Mouse (Mus musculus) midbrain, embryonic 12.5 days (tissue): Measurements from ENCODE around the gene Comp. TPM values are rescaled to one million over a fixed set of nuclear protein-coding genes. Genes with fewer than 3 reads are reported as not detected.

ENCODE experiments used
- ATAC-seq: fragments of 200-750 bp; cut with Nextera tagmentation; 2 replicates; pipeline ENCODE4 v1.8.0; 2017; ENCODE audit warnings: low read depth, moderate TSS enrichment, moderate library complexity; ENCODE audit not compliant: low FRiP score
- H3K27ac ChIP-seq: fragments of 300-500 bp; sonication (generic); replicated peaks from 2 replicates; pipeline ENCODE4 v1.5.1; 2016; ENCODE audit warnings: mild to moderate bottlenecking
- H3K27me3 ChIP-seq: fragments of 300-500 bp; sonication (generic); 2 replicates; pipeline ENCODE4 v1.6.1; 2016; ENCODE audit warnings: mild to moderate bottlenecking
- H3K36me3 ChIP-seq: fragments of 300-500 bp; sonication (generic); 2 replicates; pipeline ENCODE4 v1.6.1; 2016
- H3K4me1 ChIP-seq: fragments of 300-500 bp; sonication (generic); 2 replicates; pipeline ENCODE4 v1.6.1; 2016
- H3K4me2 ChIP-seq: fragments of 300-500 bp; sonication (generic); replicated peaks from 2 replicates; pipeline ENCODE4 v1.6.1; 2016; ENCODE audit warnings: mild to moderate bottlenecking, moderate library complexity
- H3K4me3 ChIP-seq: fragments of 300-500 bp; sonication (generic); 2 replicates; pipeline ENCODE4 v1.5.1; 2016; ENCODE audit warnings: mild to moderate bottlenecking
- H3K9ac ChIP-seq: fragments of 300-500 bp; sonication (generic); replicated peaks from 2 replicates; pipeline ENCODE4 v1.6.1; 2016; ENCODE audit warnings: mild to moderate bottlenecking, moderate library complexity
- H3K9me3 ChIP-seq: fragments of 300-500 bp; sonication (generic); 2 replicates; pipeline ENCODE4 v1.6.1; 2016; ENCODE audit warnings: mild to moderate bottlenecking
- WGBS: fragments of 180-500 bp; shearing (Covaris S2); methylation state at CpG from one replicate; pipeline ENCODE4 v1.1.7; 2016; 5-methylcytosine and 5-hydroxymethylcytosine counted together
- polyA plus RNA-seq: library from polyadenylated mRNA; unstranded; fragments of >200 nt; fragmentation: Nextera tagmentation; extraction: Ambion mirVana; gene quantifications from 2 replicates; pipeline ENCODE4 v1.2.1, GENCODE M21; 2016

Gene Comp
- polyA plus RNA-seq, 1 experiment from 2014 or later = 0.23 TPM

DNA sequence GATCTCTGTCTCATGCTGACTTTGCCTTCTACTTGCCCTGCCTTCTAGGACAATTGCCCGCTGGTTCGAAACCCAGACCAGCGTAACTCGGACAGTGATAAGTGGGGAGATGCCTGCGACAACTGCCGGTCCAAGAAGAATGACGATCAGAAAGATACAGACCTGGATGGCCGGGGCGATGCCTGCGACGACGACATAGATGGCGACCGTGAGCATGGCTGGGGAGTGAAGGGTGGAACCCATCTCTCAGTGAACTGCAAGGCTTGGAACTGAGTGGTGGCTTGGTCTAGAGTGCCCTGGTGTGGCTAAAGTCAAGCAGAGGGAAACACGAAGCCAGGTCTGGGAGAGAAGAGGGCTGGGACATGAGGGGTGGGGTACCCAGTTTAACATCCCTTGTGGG is 3.7 kb downstream of the Comp start:
- no peaks in the 10 kb centered on the region for H3K9me3 ChIP-seq
- H3K4me2 ChIP-seq = no peak overlapping the region
- peaks cover 17% of the 10 kb centered on the region for H3K4me1 ChIP-seq
- ATAC-seq = no peak
- no peak overlapping the region for H3K4me3 ChIP-seq
- H3K27ac ChIP-seq = no peak overlapping the region
- H3K9ac ChIP-seq = no peak overlapping the region
- peaks cover 97% of the 10 kb centered on the region for H3K27me3 ChIP-seq
- 12% methylated on average over 15 of the region's 15 CpGs for WGBS
- no peaks in the 10 kb centered on the region for H3K36me3 ChIP-seq

DNA sequence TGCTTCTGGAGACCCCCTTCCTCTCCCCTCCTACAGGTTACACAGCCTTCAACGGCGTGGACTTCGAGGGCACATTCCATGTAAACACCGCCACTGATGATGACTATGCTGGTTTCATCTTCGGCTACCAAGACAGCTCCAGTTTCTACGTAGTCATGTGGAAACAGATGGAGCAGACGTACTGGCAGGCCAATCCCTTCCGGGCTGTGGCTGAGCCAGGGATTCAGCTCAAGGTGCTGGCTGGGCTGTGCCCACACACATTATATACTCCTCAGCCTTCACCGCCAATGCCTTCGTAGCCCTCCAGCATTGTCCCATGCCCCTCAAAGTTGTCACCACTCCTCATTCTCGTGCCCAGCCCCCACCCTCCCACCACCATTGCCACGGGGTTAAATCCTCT is 6.7 kb downstream of the Comp start:
- no peaks in the 10 kb centered on the region for H3K9me3 ChIP-seq
- peaks cover 67% of the 10 kb centered on the region for H3K27me3 ChIP-seq
- H3K4me3 ChIP-seq = no peak overlapping the region
- WGBS = 90% methylated on average over 12 of the region's 12 CpGs
- no peak overlapping the region for H3K4me2 ChIP-seq
- ATAC-seq = no peak
- H3K36me3 ChIP-seq = peaks cover 8% of the 10 kb centered on the region
- no peaks in the 10 kb centered on the region for H3K4me1 ChIP-seq
- no peak overlapping the region for H3K27ac ChIP-seq
- no peak overlapping the region for H3K9ac ChIP-seq

DNA sequence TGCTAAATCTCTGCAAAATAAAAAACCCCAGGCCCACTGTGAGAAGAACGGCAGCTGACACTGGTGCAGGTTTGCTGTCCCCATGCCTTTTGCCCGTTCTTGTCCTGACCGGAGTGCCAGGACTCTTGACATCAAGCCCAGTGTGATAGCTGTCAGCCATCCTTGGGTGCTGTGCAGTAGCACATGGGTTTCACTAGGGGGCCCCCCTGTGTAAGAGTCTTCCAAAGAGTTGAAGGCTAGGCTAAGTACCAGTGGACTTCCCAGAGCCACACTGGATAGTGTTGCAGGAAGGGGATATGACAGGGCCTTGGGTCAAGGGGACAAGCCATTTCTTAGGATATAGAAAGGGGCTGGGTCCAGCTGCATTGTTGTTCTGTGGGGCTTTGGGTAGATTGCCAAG is 9.9 kb downstream of the Comp start:
- Histone ChIP-seq H3K4me3 (no peak overlapping the region), H3K9me3 (no peaks in the 10 kb centered on the region), H3K4me2 (no peak overlapping the region), H3K27ac (no peak overlapping the region), H3K36me3 (peaks cover 39% of the 10 kb centered on the region), H3K27me3 (peaks cover 34% of the 10 kb centered on the region), H3K4me1 (no peaks in the 10 kb centered on the region), H3K9ac (no peak overlapping the region)
- peak; percentile 59; the same call in 1 of the 2 replicates for ATAC-seq
- WGBS = 58% methylated on average over 3 of the region's 3 CpGs

DNA sequence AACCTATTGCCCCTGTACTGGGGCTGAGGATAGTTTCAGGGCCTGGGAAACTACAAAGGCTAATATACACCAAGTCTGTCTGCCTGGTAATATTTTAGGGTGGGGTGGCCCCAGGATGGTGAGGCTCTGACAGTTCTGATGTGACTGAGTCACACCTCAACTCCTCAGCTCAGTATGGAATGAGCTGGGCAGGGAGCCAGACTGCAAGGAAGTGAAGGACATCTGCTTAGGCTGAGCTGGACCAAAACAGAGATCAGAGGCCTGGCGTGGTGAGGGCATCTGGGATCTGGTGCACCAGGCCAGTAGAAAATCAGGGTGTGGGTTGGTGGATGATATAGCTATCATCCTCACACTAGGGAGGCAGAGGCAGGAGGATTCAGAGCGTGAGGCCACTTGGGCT is 16.3 kb downstream of the Comp start:
- H3K9ac ChIP-seq = no peak overlapping the region
- WGBS = 87% methylated on average over 2 of the region's 2 CpGs
- H3K9me3 ChIP-seq = no peaks in the 10 kb centered on the region

DNA sequence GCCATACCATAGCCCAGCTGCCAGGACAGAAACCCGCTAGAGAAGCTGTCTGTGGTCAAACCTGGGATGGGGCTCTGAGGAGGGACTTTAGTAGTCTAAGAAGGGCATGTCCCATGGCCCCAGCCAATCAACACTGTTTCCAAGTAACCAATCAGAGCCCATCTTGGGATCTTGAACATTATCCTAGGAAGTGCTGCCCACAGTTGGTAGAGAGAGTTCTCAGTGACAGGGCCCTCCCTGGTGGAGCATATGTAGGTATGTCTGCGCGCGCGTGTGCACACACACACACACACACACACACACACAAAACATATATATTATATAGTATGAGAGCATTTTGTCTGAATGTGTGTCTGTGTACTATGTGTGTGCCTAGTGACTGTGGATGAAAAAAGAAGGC is 19.7 kb downstream of the Comp start:
- 83% methylated on average over 5 of the region's 5 CpGs for WGBS
- Histone ChIP-seq H3K4me1 (no peaks in the 10 kb centered on the region), H3K36me3 (peaks cover 24% of the 10 kb centered on the region; the same call in 1 of the 2 replicates), H3K4me3 (no peak overlapping the region), H3K4me2 (no peak overlapping the region), H3K27me3 (no peaks in the 10 kb centered on the region), H3K27ac (no peak overlapping the region), H3K9ac (no peak overlapping the region), H3K9me3 (no peaks in the 10 kb centered on the region)
- no peak for ATAC-seq

More for the DNA sequence above, 16.3 kb downstream of the Comp start:
- no peaks in the 10 kb centered on the region for H3K27me3 ChIP-seq
- H3K4me3 ChIP-seq = no peak overlapping the region
- peaks cover 57% of the 10 kb centered on the region for H3K36me3 ChIP-seq
- H3K27ac ChIP-seq = no peak overlapping the region
- no peak for ATAC-seq
- H3K4me1 ChIP-seq = no peaks in the 10 kb centered on the region
- no peak overlapping the region for H3K4me2 ChIP-seq

DNA sequence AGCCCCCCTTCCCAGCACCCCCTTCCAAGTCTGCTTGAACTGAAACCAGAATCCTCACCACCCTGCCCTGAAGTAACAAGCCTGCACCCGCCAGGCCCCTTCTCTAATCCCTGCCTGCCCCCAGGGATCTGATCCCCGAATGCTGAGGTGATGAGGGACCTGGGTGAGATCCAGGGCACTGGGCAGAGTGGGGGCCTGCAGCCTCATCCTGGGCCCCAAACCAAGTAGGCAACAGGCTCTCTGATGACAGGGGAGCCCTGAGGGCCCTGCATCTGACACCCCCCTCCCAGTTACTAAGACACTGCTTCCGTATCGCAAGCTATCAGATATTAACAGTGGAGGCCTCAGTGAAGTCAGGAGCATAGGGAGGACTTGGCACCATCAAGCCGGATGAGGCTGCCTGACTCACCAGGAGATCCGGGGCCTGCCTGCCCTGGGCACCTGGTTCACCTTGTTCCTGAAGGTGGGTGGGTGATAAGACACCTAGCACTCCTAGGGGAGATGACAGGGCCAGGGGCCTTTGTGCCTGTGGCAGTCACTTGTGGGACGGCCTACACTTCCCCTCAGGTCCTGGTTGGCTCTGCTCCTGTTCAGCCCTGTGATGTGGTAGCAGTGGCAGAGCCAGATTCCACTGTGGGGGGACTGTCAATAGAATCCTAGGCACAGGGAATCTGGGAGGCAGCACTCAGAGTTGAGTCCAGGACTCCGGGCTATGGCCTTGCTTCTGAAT is 21.1 kb downstream of the Comp start:
- Histone ChIP-seq H3K4me3 (no peak overlapping the region), H3K4me2 (no peak overlapping the region), H3K4me1 (no peaks in the 10 kb centered on the region), H3K27me3 (no peaks in the 10 kb centered on the region), H3K9ac (no peak overlapping the region), H3K9me3 (no peaks in the 10 kb centered on the region), H3K36me3 (peaks cover 20% of the 10 kb centered on the region; the same call in 1 of the 2 replicates), H3K27ac (no peak overlapping the region)
- no peak for ATAC-seq
- WGBS = 82% methylated on average over 8 of the region's 8 CpGs

DNA sequence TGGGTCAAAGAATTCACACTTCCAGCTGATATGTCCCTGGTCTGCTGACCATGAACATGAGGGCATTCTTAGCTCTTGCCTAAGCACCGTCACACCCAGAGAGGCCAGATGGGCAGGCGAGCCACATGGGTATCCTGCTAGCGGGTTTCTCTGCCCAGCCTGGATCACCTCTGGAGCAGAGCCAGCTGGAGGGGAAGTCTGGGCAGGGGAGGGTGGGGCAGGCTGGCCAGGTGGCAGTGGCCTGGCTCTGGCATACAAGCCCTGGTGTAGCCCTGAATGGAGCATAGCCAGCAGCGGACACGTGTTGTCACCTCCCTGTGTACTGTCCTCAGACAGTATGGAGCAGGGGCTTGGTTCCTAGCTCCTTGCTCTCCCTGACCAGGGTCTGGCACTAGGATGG is 22.3 kb downstream of the Comp start:
- H3K9ac ChIP-seq = no peak overlapping the region
- no peaks in the 10 kb centered on the region for H3K27me3 ChIP-seq
- peaks cover 23% of the 10 kb centered on the region for H3K36me3 ChIP-seq
- H3K4me1 ChIP-seq = no peaks in the 10 kb centered on the region
- no peak for ATAC-seq
- no peak overlapping the region for H3K4me2 ChIP-seq
- H3K27ac ChIP-seq = 0 out of 2 replicates have a peak overlapping the region, but pooled peaks have one; percentile 8
- no peak overlapping the region for H3K4me3 ChIP-seq
- H3K9me3 ChIP-seq = no peaks in the 10 kb centered on the region
- WGBS = 84% methylated on average over 5 of the region's 5 CpGs

DNA sequence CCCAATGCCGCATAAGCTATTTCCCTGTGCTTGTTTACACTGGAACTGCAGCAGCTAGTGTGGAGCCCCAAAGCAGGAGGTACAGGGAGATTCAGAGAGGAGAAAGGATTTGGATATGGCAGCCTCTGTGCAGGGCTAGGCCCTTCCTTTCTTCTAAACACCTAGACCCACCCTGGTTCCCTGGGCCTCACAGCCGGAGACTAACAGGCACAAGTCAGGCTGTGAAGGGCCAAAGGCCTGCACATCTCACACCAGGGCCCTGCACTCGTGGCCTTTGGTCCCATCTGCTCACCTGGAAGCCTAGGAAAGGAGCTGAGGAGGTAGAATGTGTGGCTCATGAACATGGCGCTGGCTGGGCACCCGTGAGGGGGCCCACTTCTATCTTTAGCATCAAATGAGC is 22.8 kb downstream of the Comp start:
- H3K9me3 ChIP-seq = no peaks in the 10 kb centered on the region
- no peak for ATAC-seq
- H3K27ac ChIP-seq = no peak overlapping the region
- WGBS = 85% methylated on average over 5 of the region's 5 CpGs
- no peak overlapping the region for H3K9ac ChIP-seq
- H3K4me2 ChIP-seq = no peak overlapping the region
- H3K36me3 ChIP-seq = peaks cover 19% of the 10 kb centered on the region
- H3K27me3 ChIP-seq = no peaks in the 10 kb centered on the region
- no peaks in the 10 kb centered on the region for H3K4me1 ChIP-seq
- H3K4me3 ChIP-seq = no peak overlapping the region

DNA sequence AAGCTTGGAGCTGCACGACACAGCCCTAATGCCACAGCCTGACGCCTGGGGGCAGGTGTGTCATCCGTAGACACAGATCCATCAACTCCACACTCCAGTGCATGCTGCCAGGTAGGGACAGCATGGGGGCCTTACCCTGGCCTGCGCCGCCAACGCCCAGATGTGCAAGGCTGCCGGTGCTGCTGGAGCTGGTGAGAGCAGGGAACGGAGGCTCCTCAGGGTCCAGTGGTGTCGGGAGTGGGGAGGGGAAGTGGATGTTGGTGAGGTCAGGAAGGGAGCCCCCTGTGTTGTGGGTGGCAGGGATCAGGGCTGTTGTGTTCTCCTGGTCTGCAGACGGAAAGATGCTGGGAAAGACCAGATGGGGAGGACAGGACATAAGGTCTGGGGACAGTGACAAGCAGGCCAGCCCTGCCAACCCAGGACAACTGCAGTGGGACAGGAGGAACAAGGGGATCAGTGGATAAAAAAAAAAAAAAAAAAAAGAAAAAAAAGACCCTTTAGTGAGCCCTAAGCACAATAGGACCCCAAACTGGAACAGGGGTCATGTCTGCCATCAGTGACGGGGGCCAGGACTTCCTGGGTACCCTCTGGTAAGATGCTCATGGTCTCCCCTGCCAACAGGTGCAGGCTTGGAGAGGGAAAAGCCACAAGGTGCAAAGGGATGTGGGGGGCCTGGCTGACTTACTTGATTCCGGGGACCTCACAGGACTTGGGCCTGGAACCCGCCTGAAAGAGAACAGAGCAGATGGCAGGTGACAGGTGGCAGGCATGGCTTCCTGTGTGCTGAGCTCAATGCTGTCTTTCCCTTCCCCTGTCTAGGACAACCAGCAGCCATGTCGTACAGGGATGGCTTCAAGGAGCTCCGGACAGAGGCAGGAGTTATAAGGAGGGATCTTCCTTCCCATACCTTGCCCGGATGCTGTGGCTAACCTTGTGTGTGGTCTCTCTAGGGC is 24.5 kb downstream of the Comp start:
- Histone ChIP-seq H3K9ac (no peak overlapping the region), H3K9me3 (no peaks in the 10 kb centered on the region), H3K4me1 (no peaks in the 10 kb centered on the region), H3K27ac (no peak overlapping the region), H3K4me3 (no peak overlapping the region), H3K27me3 (no peaks in the 10 kb centered on the region), H3K4me2 (no peak overlapping the region), H3K36me3 (peaks cover 9% of the 10 kb centered on the region; the same call in 1 of the 2 replicates)
- WGBS = 92% methylated on average over 16 of the region's 16 CpGs
- no peak for ATAC-seq

DNA sequence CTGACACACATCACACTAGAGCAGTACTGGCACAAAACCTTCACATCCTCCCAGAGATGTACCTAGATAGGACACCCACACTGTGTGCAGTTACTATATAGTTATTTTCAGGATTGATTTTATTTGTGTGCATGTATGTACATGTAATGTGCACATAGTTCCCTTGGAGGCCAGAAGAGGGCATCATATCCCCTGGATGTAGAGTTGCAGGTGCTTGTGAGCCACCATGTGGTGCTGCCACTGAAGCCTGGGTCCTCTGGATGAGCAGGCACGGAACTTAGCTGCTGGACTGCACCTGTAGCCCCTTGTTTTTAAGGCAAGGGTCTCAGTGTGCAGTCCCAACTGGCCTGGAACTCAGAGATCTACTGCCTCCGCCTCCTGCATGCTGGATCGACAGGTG is 30.9 kb downstream of the Comp start:
- no peak overlapping the region for H3K9ac ChIP-seq
- no peak for ATAC-seq
- no peak overlapping the region for H3K27ac ChIP-seq
- H3K4me1 ChIP-seq = peaks cover 16% of the 10 kb centered on the region
- no peak overlapping the region for H3K4me3 ChIP-seq
- no peaks in the 10 kb centered on the region for H3K9me3 ChIP-seq
- peaks cover 14% of the 10 kb centered on the region for H3K36me3 ChIP-seq
- no peak overlapping the region for H3K4me2 ChIP-seq
- H3K27me3 ChIP-seq = no peaks in the 10 kb centered on the region
- 96% methylated on average over 3 of the region's 3 CpGs for WGBS

DNA sequence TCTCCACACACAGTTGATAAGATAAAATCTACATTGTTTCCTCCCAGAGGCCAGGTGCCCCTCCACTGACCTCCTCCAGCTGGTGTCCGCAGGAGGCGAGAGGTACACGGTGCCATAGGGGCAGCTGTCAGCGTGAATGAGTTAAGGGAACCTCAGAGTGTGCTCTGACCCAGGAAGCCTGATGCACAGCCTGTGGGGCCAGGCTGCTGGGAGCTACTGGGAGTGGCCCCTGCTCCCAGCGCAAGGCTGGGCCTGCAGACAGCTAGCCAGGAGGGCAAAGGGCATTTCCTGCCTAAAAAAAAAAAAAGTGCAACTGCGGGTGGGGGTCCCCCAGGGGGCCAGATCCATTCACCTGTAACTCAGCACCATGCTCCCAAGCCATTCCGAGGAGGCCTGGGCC is 31.8 kb downstream of the Comp start:
- H3K27me3 ChIP-seq = no peaks in the 10 kb centered on the region
- WGBS = 66% methylated on average over 7 of the region's 7 CpGs
- ATAC-seq = no peak
- peaks cover 9% of the 10 kb centered on the region for H3K36me3 ChIP-seq
- H3K4me1 ChIP-seq = peaks cover 21% of the 10 kb centered on the region
- H3K4me2 ChIP-seq = no peak overlapping the region
- no peak overlapping the region for H3K4me3 ChIP-seq
- H3K9ac ChIP-seq = no peak overlapping the region
- H3K27ac ChIP-seq = no peak overlapping the region
- no peaks in the 10 kb centered on the region for H3K9me3 ChIP-seq

DNA sequence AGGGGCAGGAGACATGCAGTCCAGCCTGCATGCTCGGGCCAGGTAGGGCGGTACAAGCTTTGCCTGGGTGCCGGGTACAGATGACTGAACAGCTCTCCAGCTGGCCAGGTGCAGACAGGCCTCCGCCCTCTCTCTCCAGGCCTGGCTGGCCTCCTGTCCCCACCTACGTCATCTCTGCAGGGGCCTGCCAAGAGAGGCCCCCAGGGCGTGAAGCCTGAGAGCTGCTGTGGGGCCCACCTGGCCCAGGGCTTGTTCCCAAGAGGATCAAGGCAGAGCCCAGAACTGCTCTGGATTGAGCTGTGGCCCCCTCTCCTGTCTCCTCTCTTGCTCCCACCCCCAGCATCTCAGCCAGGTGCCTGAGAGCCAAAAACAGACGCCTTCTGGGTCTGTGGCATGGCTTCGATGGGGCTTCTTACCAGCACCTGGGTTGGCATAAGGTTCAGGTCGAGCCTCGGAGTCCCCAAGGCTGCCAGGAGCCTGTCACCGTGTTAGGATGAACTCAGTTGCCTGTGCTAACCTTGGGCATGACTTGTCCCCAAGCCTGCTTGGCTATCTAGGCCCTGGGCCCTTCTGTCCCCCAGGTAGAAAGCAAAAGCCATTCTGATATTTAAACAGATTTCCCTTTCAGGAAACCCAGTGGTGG is 33.2 kb downstream of the Comp start:
- no peak overlapping the region for H3K9ac ChIP-seq
- no peak overlapping the region for H3K27ac ChIP-seq
- peaks cover 5% of the 10 kb centered on the region for H3K36me3 ChIP-seq
- H3K4me3 ChIP-seq = no peak overlapping the region
- peaks cover 21% of the 10 kb centered on the region for H3K4me1 ChIP-seq
- no peaks in the 10 kb centered on the region for H3K9me3 ChIP-seq
- no peak for ATAC-seq
- 85% methylated on average over 11 of the region's 11 CpGs for WGBS
- H3K27me3 ChIP-seq = no peaks in the 10 kb centered on the region
- H3K4me2 ChIP-seq = no peak overlapping the region
